Mouse (Mus musculus): Measurements from ENCODE around the gene Myo1e.

DNA sequence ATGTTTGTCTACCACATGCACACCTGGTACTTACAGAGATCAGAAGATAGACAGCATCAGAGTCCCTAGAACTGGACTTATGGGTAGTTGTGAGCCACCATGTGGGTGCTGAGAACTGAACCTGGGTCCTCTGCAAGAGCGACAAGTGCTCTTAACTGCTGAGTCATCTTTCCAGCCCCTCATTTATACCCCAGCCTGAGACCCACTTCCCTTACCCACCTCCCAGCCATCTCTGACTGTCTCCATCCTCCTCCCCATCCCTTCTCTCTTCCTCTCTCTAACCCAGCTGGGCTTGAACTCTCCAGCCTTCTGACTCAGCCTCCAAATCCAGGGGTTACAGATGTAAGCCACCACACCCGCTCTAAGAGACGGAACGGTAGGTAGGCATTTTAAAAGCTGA is 63.3 kb downstream of the Myo1e start:
- TF ChIP-seq GATA1 (IDR thresholded peaks at IDR 0.05; ENCODE audit: low read length) = no peak
- no peak for TF ChIP-seq TAL1 (IDR thresholded peaks at IDR 0.05; ENCODE audit: low read length)
